Mouse (Mus musculus): ENCODE measurements around the gene Gm20834. TPM values are rescaled to one million over a fixed set of nuclear protein-coding genes. Genes with fewer than 3 reads are reported as not detected.
"Not testable (repeated sequence)": the region's sequence is repeated elsewhere in the genome, so short reads cannot be mapped to it uniquely, and the experiment has no call there.

The Gm20834 gene
- polyA plus RNA-seq (2012; rRNA removed), result not detected in 2 replicates

GRCm38 (mm10) chrY:10324489-10324888 is at the start of gene Gm20834:
Gene Gm20834 (minus strand): TSS chrY:10324589.
- H3K4me3 ChIP-seq (replicated peaks; ENCODE audit: insufficient read depth, low read depth, low read length); DNase-seq; H3K27me3 ChIP-seq (ENCODE audit: control insufficient read depth, insufficient read depth, low read length); H3K27ac ChIP-seq (ENCODE audit: insufficient read depth, low read length); H3K4me1 ChIP-seq (ENCODE audit: control insufficient read depth, insufficient read depth, low read length): not testable (repeated sequence)
- 13% methylated on average over 4 of the region's 4 CpGs for WGBS

Other genes with a start within 250 kb of the Gm20834 start
- not detected in 2 replicates for gene Gm21310, start 177.4 kb downstream of the Gm20834 start, polyA plus RNA-seq (2012; rRNA removed)
- gene Gm28510, start 88.1 kb upstream of the Gm20834 start, polyA plus RNA-seq (2012; rRNA removed), result not detected in 2 replicates
- not detected in 2 replicates for gene Gm20737, start 211.5 kb upstream of the Gm20834 start, polyA plus RNA-seq (2012; rRNA removed)
- not detected in 2 replicates for gene Gm21775, start 228.9 kb upstream of the Gm20834 start, polyA plus RNA-seq (2012; rRNA removed)

All from cerebellum, adult 2 months (tissue).